Mouse (Mus musculus): ENCODE measurements around the gene Borcs7.
"Not testable (repeated sequence)": the region's sequence is repeated elsewhere in the genome, so short reads cannot be mapped to it uniquely, and the experiment has no call there.

Gene Borcs7

DNA sequence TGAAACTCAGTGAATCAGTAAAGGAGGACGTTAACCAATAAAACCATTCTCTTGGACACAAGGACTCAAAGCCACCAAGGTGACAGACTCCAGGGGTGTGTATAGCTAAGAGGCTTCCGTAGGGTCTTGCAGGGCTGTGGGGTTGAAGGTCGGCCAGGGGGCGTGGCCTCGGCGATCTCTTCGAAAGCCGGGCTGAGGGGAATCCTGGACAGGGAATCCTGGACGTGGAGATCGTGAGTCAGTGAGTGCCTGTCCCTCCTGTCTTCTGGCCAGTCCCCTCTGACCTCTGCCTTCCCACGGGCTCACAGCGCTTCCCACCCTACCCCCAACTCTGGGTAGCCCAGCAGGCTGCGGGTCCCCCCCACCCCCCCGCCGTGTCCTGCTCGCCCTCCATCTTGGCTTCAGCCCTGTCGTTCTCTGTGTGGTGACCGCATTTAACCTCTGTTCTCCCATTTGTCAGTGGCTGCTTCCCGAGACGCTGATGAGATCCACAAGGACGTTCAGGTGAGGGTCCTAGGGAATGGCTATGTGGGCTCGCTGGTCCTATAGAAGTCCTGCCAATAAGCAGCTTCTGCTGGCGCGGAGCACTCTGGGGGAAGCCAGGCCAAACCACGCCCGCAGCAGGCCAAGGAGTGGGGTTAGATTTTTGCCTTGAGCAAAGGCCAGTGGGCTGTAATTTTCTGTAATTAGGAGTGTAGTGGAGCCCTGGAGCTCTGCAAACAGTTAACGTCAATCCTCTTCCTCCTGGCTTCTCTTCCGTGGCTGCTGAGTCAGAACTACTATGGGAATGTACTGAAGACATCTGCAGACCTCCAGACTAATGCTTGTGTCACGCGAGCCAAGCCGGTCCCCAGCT is 17.8 kb downstream of the Borcs7 start, which contains the start of gene As3mt:
Gene As3mt (plus strand): TSS at position 163 of the 856 bp plus-strand sequence.
- DNase-seq (ENCODE audit: extremely low read depth, insufficient read length, low spot score): no peak

DNA sequence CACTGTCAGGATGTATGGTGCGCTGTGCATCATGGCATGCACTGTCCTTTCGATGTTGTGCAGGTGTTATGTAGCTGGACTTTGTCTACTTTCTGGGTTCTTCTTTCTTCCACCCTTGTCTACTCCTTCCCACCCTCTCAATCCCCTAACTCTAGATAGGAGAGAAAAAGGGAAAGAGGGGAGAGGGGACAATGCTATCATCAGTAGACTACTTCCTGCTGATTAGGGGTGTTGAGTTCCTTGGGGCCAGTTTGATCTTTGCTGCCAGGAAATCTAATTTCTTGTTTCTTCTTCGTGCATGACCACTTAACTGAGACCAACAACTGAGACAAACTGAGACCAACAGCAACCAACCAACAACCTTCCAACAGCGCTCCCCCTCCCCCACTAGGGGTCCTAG is 20.9 kb downstream of the Borcs7 start:
- no peak for DNase-seq (ENCODE audit: extremely low read depth, insufficient read length, low spot score)

DNA sequence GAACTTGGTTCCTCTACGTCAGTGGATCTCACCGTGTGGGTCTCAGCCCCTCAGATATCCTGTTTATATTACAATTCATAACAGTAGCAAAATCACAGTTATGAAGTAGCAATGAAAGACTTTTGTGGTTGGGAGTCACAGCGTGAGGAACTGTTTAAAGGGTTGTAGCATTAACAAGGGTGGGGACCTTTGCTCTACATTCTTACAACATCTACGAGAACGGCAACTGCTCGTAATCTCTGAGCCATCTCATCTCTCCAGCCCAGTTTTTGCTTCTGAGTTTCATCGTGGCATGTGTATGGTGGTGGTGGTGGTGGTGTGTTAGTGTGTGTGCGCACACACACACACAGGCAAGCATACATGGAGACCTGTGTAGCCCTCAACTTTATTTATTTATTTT is 24.5 kb downstream of the Borcs7 start:
- no peak for DNase-seq (ENCODE audit: extremely low read depth, insufficient read length, low spot score)

DNA sequence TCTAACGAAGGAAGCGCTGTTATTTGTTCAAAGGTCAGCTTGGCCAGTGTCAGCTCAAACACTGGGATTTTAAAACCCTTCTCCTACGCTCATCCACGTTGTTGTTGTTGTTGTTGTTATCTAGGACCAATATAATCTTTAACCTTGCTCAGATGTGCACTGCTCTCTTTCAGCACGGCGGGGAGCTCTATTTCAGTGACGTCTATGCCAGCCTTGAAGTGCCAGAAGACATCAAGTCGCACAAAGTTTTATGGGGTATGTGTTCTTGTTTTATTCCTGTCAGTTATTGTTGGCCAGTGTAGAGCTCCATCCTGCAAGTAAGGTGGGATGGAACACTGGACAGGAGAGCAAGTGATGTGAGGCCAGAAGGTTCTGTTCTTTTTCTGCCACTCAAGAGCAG is 25.3 kb downstream of the Borcs7 start:
- DNase-seq (ENCODE audit: extremely low read depth, insufficient read length, low spot score): no peak

DNA sequence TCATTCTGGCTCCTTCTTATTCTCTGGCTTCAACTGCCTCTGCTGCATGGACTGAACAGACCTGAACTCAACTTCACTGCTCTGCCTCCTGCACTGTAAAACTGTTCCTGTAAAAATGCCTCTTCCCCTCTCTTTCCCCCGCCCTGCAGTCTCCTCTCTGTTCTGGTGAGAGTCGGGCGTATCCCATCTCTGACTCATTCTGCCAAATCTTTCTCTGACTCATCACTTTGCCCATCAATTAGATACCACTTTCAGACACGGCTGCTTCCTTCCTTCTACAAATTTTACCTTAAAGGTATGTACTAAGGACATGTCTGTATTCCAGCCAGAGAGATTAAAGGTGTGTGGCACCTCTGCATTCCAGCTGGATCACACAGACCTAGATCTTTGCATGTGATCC is 28.4 kb downstream of the Borcs7 start:
- no peak for DNase-seq (ENCODE audit: extremely low read depth, insufficient read length, low spot score)

DNA sequence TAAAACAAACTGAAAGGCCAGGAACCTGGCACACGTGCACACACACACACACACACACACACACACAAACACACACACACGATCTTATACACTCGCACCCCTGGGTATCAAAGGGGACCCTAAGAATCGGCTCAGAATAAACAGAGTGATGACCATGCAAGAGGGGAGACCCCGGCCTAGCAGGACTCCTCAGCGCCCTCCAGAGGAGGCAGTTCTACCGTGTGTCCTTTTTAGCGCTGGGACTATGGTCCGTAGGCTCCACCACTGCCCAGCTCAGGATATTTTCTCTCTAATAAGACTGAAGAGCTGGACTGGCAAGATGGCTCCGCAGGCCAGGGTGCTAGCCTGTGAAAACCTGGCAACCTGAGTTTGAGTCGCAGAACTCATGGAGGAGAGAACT is 34.7 kb downstream of the Borcs7 start:
- DNase-seq (ENCODE audit: extremely low read depth, insufficient read length, low spot score): no peak

DNA sequence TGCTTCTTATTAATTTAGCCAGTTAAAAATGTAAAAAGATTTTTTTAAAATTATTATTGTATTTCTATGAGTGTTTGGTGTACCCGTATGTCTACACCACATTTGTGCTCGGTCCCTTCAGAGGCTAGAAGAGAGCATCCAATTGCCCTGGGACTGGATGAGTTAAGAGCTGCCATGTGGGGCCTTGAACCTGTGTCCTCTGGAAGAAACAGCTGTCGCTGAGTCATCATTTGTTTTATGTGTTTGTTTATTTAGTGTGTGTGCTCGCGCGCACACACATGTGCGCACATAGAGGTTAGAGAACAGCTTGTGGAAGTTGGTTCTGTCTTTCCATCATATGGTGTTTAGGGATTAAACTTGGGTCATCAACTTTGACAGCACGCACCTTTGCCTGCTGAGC is 36.4 kb downstream of the Borcs7 start:
- DNase-seq (ENCODE audit: extremely low read depth, insufficient read length, low spot score): no peak

GRCm38 (mm10) chr19:46727140-46727736 is 37.5 kb downstream of the Borcs7 start:
- DNase-seq (ENCODE audit: extremely low read depth, insufficient read length, low spot score): no peak

DNA sequence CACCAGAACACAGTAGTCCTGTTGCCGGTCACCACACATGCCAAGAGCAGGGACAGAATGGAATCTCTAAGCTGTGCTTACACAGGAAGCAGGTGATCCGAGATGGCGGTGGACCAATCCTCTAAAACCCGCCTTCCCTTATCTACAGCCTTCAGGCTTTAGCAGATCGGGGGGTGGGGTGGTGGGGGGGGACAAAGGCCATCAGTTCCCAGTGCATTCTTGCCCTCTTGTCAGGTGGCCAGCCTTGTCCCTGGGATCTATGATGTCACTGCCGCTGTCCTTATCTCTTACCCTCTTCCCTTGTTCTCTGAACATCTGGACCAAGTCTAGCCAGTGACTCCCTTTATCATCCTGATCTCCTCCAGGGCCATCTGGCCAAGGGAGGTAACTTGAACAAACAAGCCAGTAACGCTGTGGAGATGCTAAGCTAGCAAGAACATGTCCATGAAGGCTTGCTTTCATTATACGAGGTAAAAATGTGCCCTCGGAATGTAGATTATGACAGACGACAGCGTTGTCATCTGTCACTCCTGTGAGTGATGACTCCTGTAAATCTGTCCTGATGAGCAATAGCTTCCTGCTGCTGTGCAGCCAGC is 38.3 kb downstream of the Borcs7 start:
- DNase-seq (ENCODE audit: extremely low read depth, insufficient read length, low spot score): no peak

GRCm38 (mm10) chr19:46728909-46729308 is 39.2 kb downstream of the Borcs7 start:
- DNase-seq (ENCODE audit: extremely low read depth, insufficient read length, low spot score): no peak

- no peak for DNase-seq (ENCODE audit: extremely low read depth, insufficient read length, low spot score)
Measured at GRCm38 (mm10) chr19:46731351-46731750, 41.6 kb downstream of the Borcs7 start.

- not testable (repeated sequence) for DNase-seq (ENCODE audit: extremely low read depth, insufficient read length, low spot score)
Measured at GRCm38 (mm10) chr19:46732673-46733072, 43.0 kb downstream of the Borcs7 start.

GRCm38 (mm10) chr19:46733626-46734025 is 43.9 kb downstream of the Borcs7 start:
- no peak for DNase-seq (ENCODE audit: extremely low read depth, insufficient read length, low spot score)

DNA sequence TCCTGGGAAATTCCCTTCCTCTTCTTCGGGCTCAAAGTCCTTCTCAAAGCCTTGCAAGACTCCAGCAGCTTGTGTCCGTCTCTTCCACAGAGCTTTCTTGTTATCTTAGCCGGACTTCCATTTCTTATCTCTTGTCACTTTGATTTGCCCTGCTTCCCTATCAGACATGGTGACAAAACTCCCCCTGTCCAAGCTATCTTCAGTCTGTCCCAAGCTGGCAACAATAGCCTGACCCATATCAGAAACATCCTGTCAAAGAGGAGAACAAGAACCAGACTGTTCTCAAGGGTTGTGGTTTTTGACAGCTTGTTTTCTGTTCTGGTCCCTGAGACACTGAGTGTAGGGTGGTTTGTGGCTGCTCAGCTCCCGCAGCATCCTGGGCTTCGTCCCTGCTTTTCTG is 45.5 kb downstream of the Borcs7 start:
- no peak for DNase-seq (ENCODE audit: extremely low read depth, insufficient read length, low spot score)

DNA sequence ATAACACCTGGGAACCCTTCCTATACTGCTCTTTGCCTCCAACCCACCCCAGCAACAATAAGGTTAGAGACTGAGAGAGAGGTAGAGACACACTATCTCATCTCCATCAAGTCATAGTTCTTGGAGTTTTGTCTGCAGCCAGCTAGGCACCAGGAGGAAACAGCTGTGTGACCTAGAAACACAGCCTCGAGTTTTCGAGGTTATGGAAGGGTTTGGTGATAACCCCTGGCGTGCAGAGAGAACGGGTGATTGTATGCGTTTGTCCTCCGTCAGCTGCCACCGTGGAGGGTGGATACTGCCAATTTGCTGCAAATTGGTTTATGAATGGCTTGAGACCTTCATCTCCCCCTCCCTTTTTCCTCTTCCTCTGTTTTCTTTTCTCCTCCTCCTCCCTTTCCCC is 47.4 kb downstream of the Borcs7 start:
- no peak for DNase-seq (ENCODE audit: extremely low read depth, insufficient read length, low spot score)

GRCm38 (mm10) chr19:46740341-46741008 is 50.8 kb downstream of the Borcs7 start:
- peak; percentile 27 for DNase-seq (ENCODE audit: extremely low read depth, insufficient read length, low spot score)

DNA sequence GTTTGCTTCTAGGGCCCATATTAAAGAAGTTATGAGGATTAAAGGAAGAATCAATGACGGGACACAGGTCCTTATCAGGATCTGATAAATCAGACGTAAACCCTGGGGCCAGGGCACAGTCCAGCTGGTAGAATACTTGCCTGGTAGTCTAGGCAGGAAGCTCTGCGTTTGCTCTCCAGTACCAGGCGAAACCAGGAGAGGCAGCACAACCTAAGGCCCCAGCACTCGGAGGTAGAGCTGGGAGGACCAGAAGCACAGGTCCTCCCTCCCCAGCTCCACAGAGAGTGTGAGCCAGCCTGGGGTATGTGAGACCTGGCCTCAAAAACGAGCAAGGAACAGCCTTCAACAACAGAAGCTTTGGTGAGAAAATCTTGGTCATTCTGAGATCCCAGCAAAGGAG is 51.9 kb downstream of the Borcs7 start:
- DNase-seq (ENCODE audit: extremely low read depth, insufficient read length, low spot score): peak; percentile 25

GRCm38 (mm10) chr19:46744681-46745080 is 55.0 kb downstream of the Borcs7 start:
- DNase-seq (ENCODE audit: extremely low read depth, insufficient read length, low spot score): no peak

DNA sequence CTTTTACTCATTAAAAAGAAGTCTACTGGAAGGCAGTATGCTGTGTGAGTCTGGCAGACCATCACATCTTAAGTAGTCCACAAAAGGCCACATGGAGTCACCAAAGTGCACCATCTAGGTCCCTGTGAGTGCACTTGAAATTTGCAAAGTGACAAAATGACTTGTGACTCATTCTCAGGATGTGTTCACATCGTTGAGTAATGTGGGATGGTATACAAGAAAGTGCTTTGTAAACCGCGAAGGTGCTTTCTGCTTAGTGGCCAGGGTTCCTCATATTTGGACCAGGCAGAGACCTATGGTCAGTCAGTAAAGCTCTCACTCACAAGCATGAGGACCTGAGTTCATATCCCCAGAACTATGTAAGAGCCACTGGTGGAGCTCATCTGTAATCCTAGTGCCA is 58.1 kb downstream of the Borcs7 start:
- no peak for DNase-seq (ENCODE audit: extremely low read depth, insufficient read length, low spot score)

DNA sequence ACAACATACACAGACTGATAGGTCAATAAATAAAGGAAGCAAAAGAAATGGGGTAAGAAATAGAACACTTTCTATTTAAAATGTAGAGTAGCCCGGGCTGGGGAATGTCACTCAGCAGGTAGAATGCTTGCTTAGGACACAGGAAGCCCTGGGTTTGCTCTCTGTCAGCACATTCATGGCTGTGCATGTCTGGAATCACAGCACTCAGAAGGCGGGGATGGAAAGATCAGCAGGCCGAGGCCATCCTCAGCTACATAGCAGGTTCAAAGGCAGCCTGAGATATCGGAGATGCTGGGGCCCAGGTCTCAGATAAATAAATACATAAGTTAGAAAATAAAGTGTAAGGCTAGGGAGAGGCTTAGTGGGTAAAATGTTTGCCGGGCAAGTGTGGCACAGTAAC is 62.5 kb downstream of the Borcs7 start:
- no peak for DNase-seq (ENCODE audit: extremely low read depth, insufficient read length, low spot score)

All from 3134 (cell line).